10 mouse cellular contexts compared by ENCODE assay signal in the genomic region with DNA sequence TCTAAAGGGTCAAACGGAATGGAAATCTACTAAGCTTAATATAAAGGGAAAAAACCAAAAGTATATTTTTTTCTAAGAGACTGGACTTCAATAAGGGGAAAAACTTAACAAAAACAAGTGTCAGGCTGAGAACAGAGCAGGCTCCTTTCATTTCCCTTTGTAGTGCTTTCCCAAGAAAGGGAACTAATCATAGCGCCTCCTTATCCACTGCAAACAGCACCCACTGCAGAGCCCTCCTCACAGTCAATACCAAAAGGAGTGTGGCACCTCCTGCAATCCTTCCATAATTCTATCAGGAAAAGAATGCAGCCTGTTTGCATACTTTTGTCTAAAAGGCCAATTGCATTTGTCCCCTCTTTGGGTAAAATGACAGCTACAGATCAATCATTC. TPM values are rescaled to one million over a fixed set of nuclear protein-coding genes. Genes with fewer than 3 reads are reported as not detected.
A peak's percentile ranks its signal among the peaks of the same experiment; 100 is the strongest.
DNase-seq lines count a peak whose midpoint lies in the region; ATAC-seq and TF ChIP-seq lines count a peak whose summit lies in the region.
"Had no signal": no experiment of that assay in that cellular context is flagged by ENCODE, and none has a peak within 500 bp of the region (broad histone marks: within the 10 kb centered on the region; RNA-seq: fewer than 3 reads in every experiment).

No protein-coding gene starts in this region.

- no peaks in the 10 kb centered on the region for H3K36me3 ChIP-seq in neural tube, embryonic 13.5 days
- H3K36me3 ChIP-seq: liver, embryonic 13.5 days had no signal

- WGBS in lung, adult 2 months, result 12% methylated on average over 2 of the region's 2 CpGs
- 5% methylated on average over 2 of the region's 2 CpGs for WGBS in neural tube, embryonic 13.5 days

- no peak for TF ChIP-seq POLR2A in lung, adult 2 months (IDR thresholded peaks at IDR 0.05; ENCODE audit: borderline replicate concordance, extremely low read depth, low read depth, low read length)

- no peaks in the 10 kb centered on the region; the same call in 1 of the 2 replicates for H3K4me1 ChIP-seq in lung, adult 2 months (ENCODE audit: control insufficient read depth, insufficient read depth, low read length)
- H3K4me1 ChIP-seq in neural tube, embryonic 13.5 days (replicated peaks), result peaks cover 11% of the 10 kb centered on the region

- no peaks in the 10 kb centered on the region for H3K27me3 ChIP-seq in neural tube, embryonic 13.5 days
- H3K27me3 ChIP-seq: liver, embryonic 13.5 days had no signal

- ATAC-seq in neural tube, embryonic 13.5 days (ENCODE audit: low read depth), result no peak

- peak; percentile 3 to 9 for DNase-seq in adrenal gland, postnatal 36 days
- no peak for DNase-seq in adrenal gland, postnatal 25 days
- DNase-seq in lung, postnatal 10 days, result peak; percentile 3
- no peak for DNase-seq in lung, adult 2 months
- peak; percentile 15 to 37 for DNase-seq in kidney, adult 8-10 months
- DNase-seq in B cell, adult 2 months, result no peak
- DNase-seq in MN1 (ENCODE audit: low spot score), result no peak
- DNase-seq: gastrocnemius, postnatal 14 days; liver, embryonic 13.5 days had no signal

- no peak overlapping the region for H3K4me3 ChIP-seq in lung, adult 2 months (replicated peaks; ENCODE audit: extremely low read depth, low read depth, low read length)
- no peak overlapping the region for H3K4me3 ChIP-seq in neural tube, embryonic 13.5 days
- H3K4me3 ChIP-seq: liver, embryonic 13.5 days had no signal

- no peak for TF ChIP-seq CTCF in lung, adult 2 months (IDR thresholded peaks at IDR 0.05; ENCODE audit: insufficient read depth, low read length)

- H3K9me3 ChIP-seq in neural tube, embryonic 13.5 days, result no peaks in the 10 kb centered on the region
- H3K9me3 ChIP-seq: liver, embryonic 13.5 days had no signal

- no peak overlapping the region; the same call in 1 of the 2 replicates for H3K4me2 ChIP-seq in neural tube, embryonic 13.5 days
- H3K4me2 ChIP-seq: liver, embryonic 13.5 days had no signal

- H3K9ac ChIP-seq in neural tube, embryonic 13.5 days, result peak overlapping the region; percentile 48; the same call in 1 of the 2 replicates
- H3K9ac ChIP-seq: liver, embryonic 13.5 days had no signal

- no peak overlapping the region for H3K27ac ChIP-seq in neural tube, embryonic 13.5 days (replicated peaks)
- H3K27ac ChIP-seq: liver, embryonic 13.5 days had no signal

RNA-seq across cellular contexts. Expression of gene Dph6, which starts 32.2 kb away (rescaled TPM):
- total RNA-seq in adrenal gland, postnatal 36 days (2021), result 10 to 100 TPM; 15.4 to 20.8 TPM
- total RNA-seq in adrenal gland, postnatal 25 days (2021), result 19.4 and 20.0 TPM in 2 replicates
- polyA plus RNA-seq in lung, adult 2 months (2012; rRNA removed), result 7.9 and 13.0 TPM in 2 replicates
- polyA plus RNA-seq in neural tube, embryonic 13.5 days (2015; fragmentation: Nextera tagmentation; extraction: Ambion mirVana), result 16.0 and 16.4 TPM in 2 replicates

Comparison
In these comparisons a context has a peak if more than half of its experiments do, and no peak if none do; other contexts are left out.
1. DNase-seq: peak in adrenal gland, postnatal 36 days (2 of 2), lung, postnatal 10 days (single experiment) and kidney, adult 8-10 months (2 of 2); none in adrenal gland, postnatal 25 days (single experiment), lung, adult 2 months (single experiment), B cell, adult 2 months (0 of 2) and MN1 (single experiment).